Mouse (Mus musculus) C3H10T1/2 (cell line): ENCODE data around the gene Med14. TPM values are rescaled to one million over a fixed set of nuclear protein-coding genes. Genes with fewer than 3 reads are reported as not detected.

ENCODE experiments used
- polyA plus RNA-seq, 2 experiments: library from polyadenylated mRNA; unstranded; fragments of >200 nt; fragmentation: generic; extraction: Trizol; gene quantifications; one replicate each; pipeline ENCODE4 v1.2.1; 2012; ENCODE audit warnings: missing spikeins in 2 of 2

The Med14 gene
- 1 to 10 TPM in 1 of 2 experiments, under 1 TPM in 1; 0.94 to 4.4 TPM for polyA plus RNA-seq

DNA sequence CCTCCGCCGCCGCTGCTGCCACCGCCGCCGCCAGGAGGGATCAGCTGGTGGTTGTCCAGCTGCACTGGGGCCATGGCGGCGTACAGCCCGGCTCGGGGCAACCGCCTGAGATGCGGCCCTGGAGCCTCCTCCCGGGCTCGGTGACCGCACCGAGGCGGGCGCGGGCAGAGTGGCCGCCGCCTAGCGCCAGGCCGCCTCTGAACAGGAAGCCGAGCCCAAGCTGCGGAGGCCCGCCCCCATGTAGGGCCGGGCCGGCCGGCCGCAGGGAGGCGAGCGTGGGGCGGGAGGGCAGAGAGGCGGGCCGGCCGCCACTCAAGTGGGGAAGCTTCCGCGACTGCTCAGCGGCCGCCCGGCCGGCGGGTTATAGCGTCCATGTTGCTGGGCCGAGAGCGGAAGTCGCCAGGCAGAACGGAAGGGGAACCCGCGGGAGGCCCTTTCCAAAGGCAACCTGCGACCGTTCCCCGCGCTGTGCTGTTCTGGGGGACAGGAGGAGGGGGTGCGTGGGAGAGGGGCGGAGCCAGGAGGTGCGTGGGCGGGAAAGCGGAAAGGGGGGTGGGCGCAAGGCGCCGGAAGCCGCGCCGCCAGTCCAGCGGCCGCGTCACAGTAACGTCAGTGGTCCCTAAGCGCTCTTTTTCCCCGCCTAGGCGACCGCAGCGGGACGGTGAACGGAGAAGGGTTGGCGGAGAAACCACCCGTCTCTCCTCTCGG is at the start of gene Med14:
Gene Med14, minus strand, starts transcription at position 448 of the 708 bp plus-strand sequence.

GRCm38 (mm10) chrX:12673054-12673775 is 88.7 kb downstream of the Med14 start, which contains the start of gene 1810030O07Rik:
Gene 1810030O07Rik (minus strand): TSS chrX:12673668.

Other genes starting within 250 kb of the Med14 start
- 10 to 100 TPM in 1 of 2 experiments, 1 to 10 TPM in 1; 2.5 to 12.6 TPM for gene Atp6ap2, start 174.3 kb downstream of the Med14 start, polyA plus RNA-seq
- 10 to 100 TPM in 1 of 2 experiments, 1 to 10 TPM in 1; 3.5 to 18.3 TPM for gene 1810030O07Rik, start 88.4 kb downstream of the Med14 start, polyA plus RNA-seq